ENCODE assay signal across 22 mouse cellular contexts in genomic region chr11:97287643-97288042, GRCm38 (mm10). TPM values are rescaled to one million over a fixed set of nuclear protein-coding genes. Genes with fewer than 3 reads are reported as not detected.
A peak's percentile ranks its signal among the peaks of the same experiment; 100 is the strongest.
DNase-seq lines count a peak whose midpoint lies in the region; ATAC-seq and TF ChIP-seq lines count a peak whose summit lies in the region.
"Had no signal": no experiment of that assay in that cellular context is flagged by ENCODE, and none has a peak within 500 bp of the region (broad histone marks: within the 10 kb centered on the region; RNA-seq: fewer than 3 reads in every experiment).

No protein-coding gene starts in this region.

- H3K27ac ChIP-seq in embryonic facial prominence, embryonic 15.5 days (replicated peaks): peak overlapping the region; percentile 28; the same call in 1 of the 2 replicates
- no peak overlapping the region for H3K27ac ChIP-seq in embryonic facial prominence, embryonic 10.5 days (replicated peaks)
- H3K27ac ChIP-seq in ES-Bruce4 (ENCODE audit: insufficient read depth, low read length): peak overlapping the region; percentile 96
- H3K27ac ChIP-seq in MEL (ENCODE audit: control insufficient read depth, low read depth, low read length): no peak overlapping the region
- H3K27ac ChIP-seq in heart, adult 2 months: no peak overlapping the region
- H3K27ac ChIP-seq: embryonic facial prominence, embryonic 13.5 days; forebrain, embryonic 13.5 days; forebrain, embryonic 15.5 days had no signal

- no peaks in the 10 kb centered on the region for H3K36me3 ChIP-seq in embryonic facial prominence, embryonic 15.5 days
- no peaks in the 10 kb centered on the region for H3K36me3 ChIP-seq in embryonic facial prominence, embryonic 10.5 days (replicated peaks)
- H3K36me3 ChIP-seq in ES-Bruce4 (ENCODE audit: control insufficient read depth, insufficient read depth, low read length, poor library complexity, severe bottlenecking) (no peaks in the 10 kb centered on the region), MEL (ENCODE audit: control insufficient read depth in 1 of 2, insufficient read depth in 2 of 2, low read length in 2 of 2) (no peaks in the 10 kb centered on the region; a peak in 1 of 4 replicates)
- H3K36me3 ChIP-seq in heart, adult 2 months (ENCODE audit: control insufficient read depth, insufficient read depth, low read length): no peaks in the 10 kb centered on the region
- H3K36me3 ChIP-seq: embryonic facial prominence, embryonic 13.5 days; forebrain, embryonic 15.5 days; G1E had no signal

- TF ChIP-seq CTCF in ES-Bruce4 (IDR thresholded peaks at IDR 0.05; ENCODE audit: low read depth, low read length) (no peak), MEL (IDR thresholded peaks at IDR 0.05 in 2 of 3, conservative IDR thresholded peaks at IDR 0.05 in 1 of 3; ENCODE audit: control insufficient read depth in 1 of 3, insufficient read depth in 1 of 3, low read depth in 2 of 3, low read length in 3 of 3, poor library complexity in 1 of 3, severe bottlenecking in 1 of 3) (no peak)
- no peak for TF ChIP-seq CTCF in heart, adult 2 months (IDR thresholded peaks at IDR 0.05)

- no peaks in the 10 kb centered on the region for H3K79me2 ChIP-seq in MEL (ENCODE audit: control insufficient read depth, insufficient read depth, low read length, poor library complexity)
- no peaks in the 10 kb centered on the region for H3K79me2 ChIP-seq in heart, adult 2 months (replicated peaks; ENCODE audit: control insufficient read depth, insufficient read depth, low read length)

- TF ChIP-seq EP300 in ES-Bruce4 (IDR thresholded peaks at IDR 0.05; ENCODE audit: insufficient read depth, low read depth, low read length) (no peak), MEL (IDR thresholded peaks at IDR 0.05; ENCODE audit: low read depth in 1 of 2, low read length in 2 of 2) (no peak)
- no peak for TF ChIP-seq EP300 in heart, adult 2 months (IDR thresholded peaks at IDR 0.05; ENCODE audit: insufficient read depth, low read depth, low read length)

- H3K4me2 ChIP-seq in embryonic facial prominence, embryonic 15.5 days (replicated peaks): no peak overlapping the region
- H3K4me2 ChIP-seq: embryonic facial prominence, embryonic 13.5 days; forebrain, embryonic 13.5 days; forebrain, embryonic 15.5 days had no signal

- H3K4me1 ChIP-seq in embryonic facial prominence, embryonic 15.5 days: peaks cover 6% of the 10 kb centered on the region; the same call in 1 of the 2 replicates
- peaks cover 15% of the 10 kb centered on the region for H3K4me1 ChIP-seq in embryonic facial prominence, embryonic 10.5 days
- H3K4me1 ChIP-seq in ES-Bruce4 (ENCODE audit: control insufficient read depth, insufficient read depth, low read length) (peaks cover 7% of the 10 kb centered on the region), MEL (ENCODE audit: control insufficient read depth in 1 of 2, insufficient read depth in 2 of 2, low read length in 2 of 2) (0 out of 4 replicates have a peak, but pooled peaks cover 0 to 4% of the 10 kb centered on the region in 2 experiments)
- H3K4me1 ChIP-seq in heart, adult 2 months (ENCODE audit: control insufficient read depth, insufficient read depth, low read length): peaks cover 2% of the 10 kb centered on the region
- H3K4me1 ChIP-seq: forebrain, embryonic 15.5 days had no signal

- H3K9me3 ChIP-seq in embryonic facial prominence, embryonic 15.5 days (replicated peaks): no peaks in the 10 kb centered on the region
- H3K9me3 ChIP-seq in embryonic facial prominence, embryonic 10.5 days: no peaks in the 10 kb centered on the region
- H3K9me3 ChIP-seq in ES-Bruce4 (replicated peaks; ENCODE audit: control insufficient read depth, insufficient read depth, low read length, poor library complexity, severe bottlenecking) (no peaks in the 10 kb centered on the region), MEL (replicated peaks; ENCODE audit: insufficient read depth, low read length) (no peaks in the 10 kb centered on the region)
- H3K9me3 ChIP-seq: embryonic facial prominence, embryonic 13.5 days; forebrain, embryonic 13.5 days; forebrain, embryonic 15.5 days; G1E had no signal

- intact Hi-C loops in heart, adult 2 months (cut with DNase I): no loop called here
- intact Hi-C loops in gastrocnemius, postnatal 14 days (cut with DNase I; ENCODE audit: low total_unique reads): no loop called here

- no peaks in the 10 kb centered on the region for H3K27me3 ChIP-seq in embryonic facial prominence, embryonic 15.5 days
- H3K27me3 ChIP-seq in embryonic facial prominence, embryonic 10.5 days (replicated peaks; ENCODE audit: low read depth, poor library complexity, severe bottlenecking): no peaks in the 10 kb centered on the region
- H3K27me3 ChIP-seq in ES-Bruce4 (ENCODE audit: control insufficient read depth, insufficient read depth, low read length, poor library complexity, severe bottlenecking) (no peaks in the 10 kb centered on the region), MEL (ENCODE audit: control insufficient read depth in 1 of 2, insufficient read depth in 2 of 2, low read length in 2 of 2) (peaks cover 0 to 2% of the 10 kb centered on the region in 2 experiments; a peak in 1 of 4 replicates)
- H3K27me3 ChIP-seq in heart, adult 2 months (ENCODE audit: control insufficient read depth, insufficient read depth, low read length): no peaks in the 10 kb centered on the region
- H3K27me3 ChIP-seq: embryonic facial prominence, embryonic 13.5 days; forebrain, embryonic 13.5 days; forebrain, embryonic 15.5 days had no signal

- TF ChIP-seq POLR2A in ES-Bruce4 (IDR thresholded peaks at IDR 0.05; ENCODE audit: insufficient read depth, low read length) (no peak), MEL (IDR thresholded peaks at IDR 0.05; ENCODE audit: control insufficient read depth in 1 of 2, insufficient read depth in 1 of 2, low read depth in 1 of 2, low read length in 2 of 2, poor library complexity in 1 of 2) (no peak)
- TF ChIP-seq POLR2A in heart, adult 2 months (IDR thresholded peaks at IDR 0.05; ENCODE audit: insufficient read depth, low read depth, low read length): no peak

- H3K4me3 ChIP-seq in embryonic facial prominence, embryonic 15.5 days (replicated peaks): no peak overlapping the region
- H3K4me3 ChIP-seq in embryonic facial prominence, embryonic 10.5 days: no peak overlapping the region
- no peak overlapping the region for H3K4me3 ChIP-seq in ES-Bruce4 (ENCODE audit: low read depth, low read length)
- no peak overlapping the region for H3K4me3 ChIP-seq in MEL (ENCODE audit: control insufficient read depth in 1 of 2, insufficient read depth in 1 of 2, low read depth in 2 of 2, low read length in 2 of 2)
- H3K4me3 ChIP-seq in heart, adult 2 months: no peak overlapping the region
- H3K4me3 ChIP-seq: embryonic facial prominence, embryonic 13.5 days; forebrain, embryonic 13.5 days; forebrain, embryonic 15.5 days had no signal

- no peak overlapping the region for H3K9ac ChIP-seq in embryonic facial prominence, embryonic 15.5 days
- H3K9ac ChIP-seq in ES-Bruce4 (ENCODE audit: low read depth, poor library complexity, severe bottlenecking) (peak overlapping the region; percentile 60), MEL (ENCODE audit: control insufficient read depth, low read depth, low read length, poor library complexity, severe bottlenecking) (no peak overlapping the region)
- H3K9ac ChIP-seq in heart, adult 2 months (ENCODE audit: low read depth, low read length): no peak overlapping the region
- H3K9ac ChIP-seq: embryonic facial prominence, embryonic 13.5 days; forebrain, embryonic 13.5 days; forebrain, embryonic 15.5 days; forebrain, postnatal 0 days had no signal

- no peak for DNase-seq in embryonic facial prominence, embryonic 10.5 days (ENCODE audit: low spot score)
- no peak for DNase-seq in MEL (ENCODE audit: low read depth, low spot score)
- no peak for DNase-seq in heart, adult 2 months
- DNase-seq in gastrocnemius, postnatal 14 days: no peak
- no peak for DNase-seq in lung, postnatal 10 days
- DNase-seq: adrenal gland, adult 2 months; adrenal gland, postnatal 10 days; adrenal gland, postnatal 25 days; B cell, adult 2 months; cerebellum, adult 11-12 months; cerebellum, adult 2 months; cerebellum, adult 9-10 months; cerebellum, postnatal 10 days; cerebellum, postnatal 25 days; forebrain, postnatal 0 days had no signal

- no peak for ATAC-seq in embryonic facial prominence, embryonic 15.5 days (ENCODE audit: insufficient number of reproducible peaks, low FRiP score, low TSS enrichment, low read depth)
- ATAC-seq: CD4-positive, CD25-positive, alpha-beta regulatory T cell, adult 4 months; forebrain, embryonic 13.5 days; forebrain, embryonic 15.5 days; forebrain, postnatal 0 days had no signal

- TF ChIP-seq RAD21 in MEL (IDR thresholded peaks at IDR 0.05; ENCODE audit: low read depth, low read length): no peak

TF ChIP-seq in MEL, 35 proteins besides CTCF, POLR2A, EP300 and RAD21:
- no peak for TF ChIP-seq TCF12 (IDR thresholded peaks at IDR 0.05; ENCODE audit: low read depth, low read length)
- TF ChIP-seq MXI1 (IDR thresholded peaks at IDR 0.05; ENCODE audit: low read depth, low read length): no peak
- no peak for TF ChIP-seq ETS1 (IDR thresholded peaks at IDR 0.05; ENCODE audit: low read depth, low read length)
- peak; percentile 90 for TF ChIP-seq ZNF384 (IDR thresholded peaks at IDR 0.05; ENCODE audit: low read depth, low read length)
TF ChIP-seq in MEL: peak in this region for 1.

RNA-seq across cellular contexts. Expression of gene Npepps, which starts 7.2 kb away (rescaled TPM):
- 93.3 and 102 TPM in 2 replicates for polyA plus RNA-seq in embryonic facial prominence, embryonic 15.5 days (2015; fragmentation: Nextera tagmentation; extraction: Ambion mirVana)
- 85.5 and 88.1 TPM in 2 replicates for polyA plus RNA-seq in embryonic facial prominence, embryonic 10.5 days (2016; fragmentation: Nextera tagmentation; extraction: Ambion mirVana)
- 213 and 223 TPM in 2 replicates for polyA plus RNA-seq in ES-Bruce4 (2011; ENCODE audit: insufficient read depth, insufficient read length, low read depth, missing spikeins)
- 20.5 and 28.1 TPM in 2 replicates for total RNA-seq in MEL (2012; rRNA removed)
- 10 to 100 TPM in 1 of 2 experiments, not detected in 1; 41.6 TPM for polyA plus RNA-seq in MEL (2012; ENCODE audit: insufficient read depth in 1 of 2, insufficient read length in 2 of 2, low read depth in 1 of 2, low replicate concordance in 2 of 2, missing spikeins in 1 of 2)
- 10 to 100 TPM; 77.7 to 80.1 TPM for total RNA-seq in heart, adult 2 months (2021)
- polyA plus RNA-seq in heart, adult 2 months (2012; rRNA removed): 24.1 and 38.2 TPM in 2 replicates
- 10 to 100 TPM; 46.3 to 54.3 TPM for total RNA-seq in gastrocnemius, postnatal 14 days (2021)

RNA-seq across cellular contexts. Expression of gene Mrpl45, which starts 27.9 kb away (rescaled TPM):
- 36.8 and 43.6 TPM in 2 replicates for polyA plus RNA-seq in embryonic facial prominence, embryonic 15.5 days (2015; fragmentation: Nextera tagmentation; extraction: Ambion mirVana)
- polyA plus RNA-seq in embryonic facial prominence, embryonic 10.5 days (2016; fragmentation: Nextera tagmentation; extraction: Ambion mirVana): 65.7 and 67.0 TPM in 2 replicates
- polyA plus RNA-seq in ES-Bruce4 (2011; ENCODE audit: insufficient read depth, insufficient read length, low read depth, missing spikeins) (92.7 and 103 TPM in 2 replicates), MEL (2012; ENCODE audit: insufficient read depth in 1 of 2, insufficient read length in 2 of 2, low read depth in 1 of 2, low replicate concordance in 2 of 2, missing spikeins in 1 of 2) (10 to 100 TPM in 1 of 2 experiments, not detected in 1; 65.0 TPM)
- 72.7 and 74.5 TPM in 2 replicates for total RNA-seq in MEL (2012; rRNA removed)
- 10 to 100 TPM; 48.9 to 62.5 TPM for total RNA-seq in heart, adult 2 months (2021)
- 33.7 and 51.4 TPM in 2 replicates for polyA plus RNA-seq in heart, adult 2 months (2012; rRNA removed)
- 10 to 100 TPM; 32.0 to 36.0 TPM for total RNA-seq in gastrocnemius, postnatal 14 days (2021)

Comparison
In these comparisons a context has a peak if more than half of its experiments do, and no peak if none do; other contexts are left out.
1. H3K27ac ChIP-seq: peak in embryonic facial prominence, embryonic 15.5 days (single experiment) and ES-Bruce4 (single experiment); none in embryonic facial prominence, embryonic 10.5 days (single experiment), MEL (single experiment) and heart, adult 2 months (single experiment).